Mouse (Mus musculus) hindbrain, postnatal 0 days (tissue): ENCODE results near the gene Sec14l2. TPM values are rescaled to one million over a fixed set of nuclear protein-coding genes. Genes with fewer than 3 reads are reported as not detected.
A peak's percentile ranks its signal among the peaks of the same experiment; 100 is the strongest.

Source experiments
- ATAC-seq: fragments of 200-750 bp; cut with Nextera tagmentation; 2 replicates; pipeline ENCODE4 v1.8.0; 2017; ENCODE audit warnings: mild to moderate bottlenecking, moderate TSS enrichment, moderate library complexity
- DNase-seq: peaks from one replicate; pipeline ENCODE4 v3.0.0-alpha.2; 2015; ENCODE audit warnings: low spot score
- H3K27ac ChIP-seq: fragments of 300-500 bp; sonication (generic); 2 replicates; pipeline ENCODE4 v1.5.1; 2014; ENCODE audit warnings: mild to moderate bottlenecking
- H3K27me3 ChIP-seq: fragments of 300-500 bp; sonication (generic); 2 replicates; pipeline ENCODE4 v1.6.1; 2014; ENCODE audit warnings: low read length, mixed read lengths; ENCODE audit not compliant: insufficient read depth
- H3K36me3 ChIP-seq: fragments of 300-500 bp; sonication (generic); 2 replicates; pipeline ENCODE4 v1.6.1; 2014; ENCODE audit warnings: low read length, mixed read lengths; ENCODE audit not compliant: insufficient read depth
- H3K4me1 ChIP-seq: fragments of 300-500 bp; sonication (generic); 2 replicates; pipeline ENCODE4 v1.6.1; 2014; ENCODE audit warnings: antibody characterized with exemption, low read length, mixed read lengths; ENCODE audit not compliant: insufficient read depth
- H3K4me2 ChIP-seq: fragments of 300-500 bp; sonication (generic); 2 replicates; pipeline ENCODE4 v1.6.1; 2014; ENCODE audit warnings: low read depth, mild to moderate bottlenecking, low read length, moderate library complexity, mixed read lengths
- H3K4me3 ChIP-seq: fragments of 300-500 bp; sonication (generic); 2 replicates; pipeline ENCODE4 v1.5.1; 2014; ENCODE audit warnings: low read length
- H3K9ac ChIP-seq: fragments of 300-500 bp; sonication (generic); replicated peaks from 2 replicates; pipeline ENCODE4 v1.6.1; 2014; ENCODE audit warnings: mild to moderate bottlenecking, low read length, moderate library complexity, mixed read lengths
- H3K9me3 ChIP-seq: fragments of 300-500 bp; sonication (generic); 2 replicates; pipeline ENCODE4 v1.6.1; 2016; ENCODE audit warnings: low read length, mixed read lengths
- CTCF ChIP-seq: IDR thresholded peaks from 2 replicates; pipeline ENCODE4 v1.5.1; 2016; ENCODE audit warnings: antibody characterized with exemption, control low read depth, low read depth
- WGBS: fragments of 180-500 bp; shearing (Covaris S2); extraction: QIAGEN DNeasy Blood & Tissue Kit; methylation state at CpG from one replicate; pipeline ENCODE4 v1.1.7; 2014; 5-methylcytosine and 5-hydroxymethylcytosine counted together
- polyA plus RNA-seq: library from polyadenylated mRNA; unstranded; fragments of >200 nt; fragmentation: Nextera tagmentation; extraction: Ambion mirVana; gene quantifications from 2 replicates; pipeline ENCODE4 v1.2.1, GENCODE M21; 2015
- total RNA-seq: library from RNA; depleted of rRNA; stranded (reverse); fragments of >200 nt; gene quantifications from 2 replicates; pipeline ENCODE4 v1.2.3, GENCODE M21; 2014

The Sec14l2 gene
- total and polyA plus RNA-seq, 2 experiments from 2014 or later = 8.1 to 13.4 TPM

DNA sequence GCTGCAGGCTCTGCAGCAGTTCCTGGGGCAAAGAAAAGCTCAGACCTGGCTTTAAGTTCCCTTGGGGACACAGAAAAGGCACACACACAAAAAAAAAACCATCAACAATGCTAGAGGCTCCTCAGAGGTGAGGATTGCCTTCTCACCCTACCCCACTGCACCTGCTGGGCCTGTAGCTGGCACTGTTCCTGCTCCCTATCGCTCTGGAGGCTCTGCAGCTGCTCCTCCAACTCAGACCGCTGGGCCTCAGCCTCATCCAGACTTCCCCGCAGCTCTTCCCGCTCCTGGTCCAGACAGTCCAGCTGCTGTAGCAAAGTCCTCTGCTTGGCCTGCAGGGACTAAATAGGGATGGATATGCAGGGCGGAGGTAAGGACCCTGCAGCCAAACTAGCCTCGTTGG is 23.2 kb upstream of the Sec14l2 start:
- peaks cover 25% of the 10 kb centered on the region for H3K36me3 ChIP-seq
- H3K27me3 ChIP-seq = no peaks in the 10 kb centered on the region
- H3K27ac ChIP-seq = no peak overlapping the region
- H3K4me1 ChIP-seq = no peaks in the 10 kb centered on the region
- H3K4me2 ChIP-seq = no peak overlapping the region
- 60% methylated on average over 6 of the region's 6 CpGs for WGBS
- no peak overlapping the region for H3K4me3 ChIP-seq
- no peaks in the 10 kb centered on the region for H3K9me3 ChIP-seq
- no peak overlapping the region for H3K9ac ChIP-seq
- no peak for ATAC-seq
- no peak for TF ChIP-seq CTCF
- no peak for DNase-seq

DNA sequence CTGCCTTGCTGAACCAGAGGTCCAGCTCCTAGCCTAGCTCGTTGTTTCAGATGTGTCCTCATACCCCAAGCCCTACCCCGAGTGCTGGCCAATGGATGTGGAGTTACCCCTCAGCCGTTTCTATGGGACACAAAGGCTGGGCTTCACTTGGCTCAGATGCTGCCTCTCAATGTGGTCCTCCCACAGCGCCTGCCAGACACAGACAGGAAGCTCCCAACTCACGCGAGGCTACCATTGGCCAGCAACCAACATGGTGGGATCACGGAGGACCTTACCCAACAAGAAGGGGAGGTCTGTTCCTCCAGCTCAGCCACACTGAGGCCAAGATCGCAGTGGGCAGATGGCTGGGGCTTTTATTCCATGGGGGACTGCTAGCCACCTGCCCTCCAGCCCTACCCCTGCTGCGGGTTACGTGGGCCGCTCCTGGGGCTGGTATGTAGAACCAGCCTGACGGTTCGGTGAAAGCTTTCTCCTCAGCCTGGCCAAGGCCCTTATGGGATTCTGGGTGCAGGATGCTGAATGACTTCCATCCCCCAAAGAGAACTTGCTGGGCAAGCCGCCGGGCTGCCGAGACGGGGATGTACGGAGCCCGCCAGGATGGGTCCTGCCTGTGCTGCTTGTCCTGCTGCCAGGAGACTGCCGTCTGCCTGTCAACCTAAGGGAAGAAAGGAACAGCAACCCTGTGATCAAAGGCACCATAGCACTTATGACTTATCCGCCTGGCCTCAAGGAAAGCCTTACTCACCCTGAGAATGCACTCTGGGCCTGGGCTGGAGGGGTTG is 20.3 kb upstream of the Sec14l2 start:
- Histone ChIP-seq H3K4me2 (no peak overlapping the region), H3K27me3 (no peaks in the 10 kb centered on the region), H3K9ac (no peak overlapping the region), H3K4me1 (no peaks in the 10 kb centered on the region), H3K4me3 (no peak overlapping the region), H3K27ac (peak overlapping the region; percentile 69), H3K9me3 (no peaks in the 10 kb centered on the region), H3K36me3 (peaks cover 45% of the 10 kb centered on the region)
- TF ChIP-seq CTCF = no peak
- DNase-seq (peak; percentile 83), ATAC-seq (peak; percentile 85)
- 63% methylated on average over 21 of the region's 21 CpGs for WGBS

DNA sequence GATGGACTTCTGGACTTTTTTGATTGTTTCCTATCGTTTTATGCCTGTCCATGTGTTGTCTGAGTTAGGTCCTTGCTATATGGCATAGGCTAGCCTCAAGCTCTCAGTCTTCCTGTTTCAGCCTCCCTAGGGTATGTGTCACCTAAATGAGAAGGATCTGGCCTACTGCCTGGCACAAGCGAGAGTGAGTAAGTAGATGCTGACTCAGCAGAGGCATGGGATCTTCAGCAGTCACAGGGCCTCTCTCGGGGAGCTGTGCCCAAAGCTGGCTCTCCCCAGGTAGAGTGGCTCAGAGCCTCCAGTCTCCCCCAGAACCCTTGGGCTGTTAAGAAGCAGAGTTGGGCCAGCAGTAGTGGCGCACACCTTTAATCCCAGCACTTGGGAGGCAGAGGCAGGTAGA is 19.1 kb upstream of the Sec14l2 start:
- Histone ChIP-seq H3K9ac (no peak overlapping the region), H3K27me3 (no peaks in the 10 kb centered on the region), H3K4me2 (no peak overlapping the region), H3K9me3 (no peaks in the 10 kb centered on the region), H3K4me1 (no peaks in the 10 kb centered on the region), H3K4me3 (no peak overlapping the region), H3K36me3 (peaks cover 52% of the 10 kb centered on the region), H3K27ac (no peak overlapping the region)
- ATAC-seq (no peak), DNase-seq (no peak)
- 89% methylated on average over 4 of the region's 4 CpGs for WGBS
- TF ChIP-seq CTCF = no peak

DNA sequence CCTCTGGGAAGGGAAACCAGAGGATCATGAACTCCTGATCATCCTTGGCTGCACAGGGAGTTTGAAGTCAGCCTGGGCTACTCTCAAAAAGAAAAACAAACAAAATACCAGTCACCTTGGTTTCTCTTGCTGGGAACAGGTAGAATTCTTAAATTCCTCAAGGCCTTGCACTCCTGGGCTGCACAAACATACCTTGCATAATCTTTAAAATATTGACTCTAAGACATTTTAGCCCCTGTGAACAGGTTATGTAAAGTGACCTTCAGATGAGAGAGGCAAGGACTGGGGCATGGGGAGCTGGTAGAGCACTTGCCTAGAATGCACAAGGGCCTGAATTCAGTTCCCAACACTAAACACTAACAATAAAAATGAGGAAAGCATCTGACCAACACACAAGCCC is 18.3 kb upstream of the Sec14l2 start:
- Histone ChIP-seq H3K27ac (no peak overlapping the region), H3K9me3 (no peaks in the 10 kb centered on the region), H3K4me2 (no peak overlapping the region), H3K27me3 (no peaks in the 10 kb centered on the region), H3K9ac (no peak overlapping the region), H3K4me1 (peaks cover 5% of the 10 kb centered on the region), H3K36me3 (peaks cover 52% of the 10 kb centered on the region), H3K4me3 (no peak overlapping the region)
- DNase-seq = no peak
- ATAC-seq = no peak
- TF ChIP-seq CTCF = no peak

DNA sequence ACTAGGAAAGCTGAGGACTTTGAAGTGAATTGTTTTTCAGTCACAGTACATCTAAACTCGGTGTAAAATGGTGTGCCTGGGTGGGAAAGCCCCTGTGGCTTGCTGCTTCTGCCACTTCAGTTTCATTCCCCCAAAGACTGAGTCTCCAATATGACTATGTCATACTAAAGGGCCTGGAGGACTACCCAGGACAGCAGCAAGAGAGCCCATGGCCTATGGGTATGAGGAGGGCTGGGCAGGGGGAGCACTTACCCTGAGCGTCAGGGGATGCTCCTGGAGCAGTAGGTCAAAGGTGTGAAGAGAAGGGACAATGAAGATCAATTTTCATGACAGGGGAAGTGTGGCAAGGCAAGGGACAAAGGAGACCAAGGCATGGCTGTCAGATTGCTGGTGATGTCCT is 15.7 kb upstream of the Sec14l2 start:
- Histone ChIP-seq H3K4me2 (no peak overlapping the region), H3K27me3 (no peaks in the 10 kb centered on the region), H3K4me1 (peaks cover 14% of the 10 kb centered on the region), H3K4me3 (no peak overlapping the region), H3K9me3 (no peaks in the 10 kb centered on the region), H3K36me3 (peaks cover 49% of the 10 kb centered on the region), H3K9ac (no peak overlapping the region), H3K27ac (no peak overlapping the region)
- ATAC-seq (no peak), DNase-seq (no peak)
- no peak for TF ChIP-seq CTCF
- 57% methylated on average over 2 of the region's 2 CpGs for WGBS

DNA sequence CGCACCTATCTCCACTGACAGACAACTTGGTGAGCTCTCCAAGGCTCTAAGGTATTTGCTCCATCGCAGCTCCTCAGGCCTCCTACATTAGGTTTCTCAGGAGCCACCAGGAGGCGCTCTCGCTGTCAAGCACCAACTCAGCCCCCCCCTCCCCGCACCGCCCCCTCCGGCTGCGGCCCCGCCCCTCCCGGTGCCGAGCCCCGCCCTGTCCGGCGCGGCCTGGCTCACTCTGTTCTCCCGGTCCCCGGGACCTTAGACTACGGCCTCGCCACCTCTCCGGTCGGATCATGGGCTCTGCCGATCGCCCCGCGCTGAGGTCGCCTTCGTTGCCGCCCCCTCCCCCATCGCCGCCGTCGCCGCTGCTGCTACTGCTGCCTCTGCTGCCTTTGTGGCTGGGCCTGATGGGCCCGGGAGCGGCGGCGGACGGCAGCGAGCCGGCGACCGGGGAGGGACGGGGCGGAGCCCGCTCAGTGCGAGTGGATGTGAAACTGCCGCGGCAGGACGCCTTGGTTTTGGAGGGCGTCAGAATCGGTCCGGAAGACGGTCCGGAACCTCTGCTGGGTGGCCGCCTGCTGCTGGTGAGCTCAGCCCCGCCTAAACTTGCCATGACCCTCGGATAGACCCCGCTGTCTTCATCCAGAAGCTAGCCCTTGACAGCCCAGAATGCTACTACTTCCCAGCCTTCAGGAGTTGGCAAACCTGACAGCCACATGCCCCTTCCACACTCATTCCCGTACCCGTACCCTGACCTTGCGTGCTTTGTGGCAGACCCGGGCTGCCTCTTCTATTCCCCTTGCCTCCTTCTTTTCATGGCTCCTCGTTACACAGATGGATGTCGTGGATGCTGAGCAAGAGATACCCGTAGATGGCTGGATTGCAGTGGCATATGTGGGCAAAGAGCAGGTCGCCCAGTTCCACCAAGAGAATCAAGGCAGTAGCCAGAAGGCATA is 12.0 kb upstream of the Sec14l2 start, which contains the start of gene Rnf215:
TSS of gene Rnf215 (plus strand) at position 217 of the 950 bp plus-strand sequence.
- DNase-seq (peak; percentile 97), ATAC-seq (peak; percentile 92)
- peak within 1 kb of the TSS; percentile 98 for H3K9ac ChIP-seq
- H3K4me1 ChIP-seq = peaks cover 14% of the 10 kb centered on the region
- peaks cover 17% of the 10 kb centered on the region for H3K36me3 ChIP-seq
- peak; percentile 77 for TF ChIP-seq CTCF
- no peaks in the 10 kb centered on the region for H3K27me3 ChIP-seq
- peak within 1 kb of the TSS; percentile 89 for H3K4me2 ChIP-seq
- H3K4me3 ChIP-seq = peak within 1 kb of the TSS; percentile 91
- WGBS = 1% methylated on average over 63 of the region's 66 CpGs
- H3K27ac ChIP-seq = peak within 1 kb of the TSS; percentile 95
- no peaks in the 10 kb centered on the region for H3K9me3 ChIP-seq
